Mouse (Mus musculus): ENCODE measurements around the gene Nsun4.

- TF ChIP-seq CTCF (IDR thresholded peaks at IDR 0.05; ENCODE audit: insufficient read depth, low read depth, low read length) = no peak
- no peak for TF ChIP-seq POLR2A (IDR thresholded peaks at IDR 0.05; ENCODE audit: insufficient read depth, low read depth, low read length)
Observed at GRCm38 (mm10) chr4:116016396-116016795, 37.3 kb downstream of the Nsun4 start.

Measured in olfactory bulb, adult 2 months (tissue).